Mouse (Mus musculus) bone marrow, adult 2 months (tissue): ENCODE results near the gene Retreg3.

Experiments
- CTCF ChIP-seq: fragments of 200-500 bp; IDR thresholded peaks from 2 replicates; pipeline ENCODE4 v1.5.1; 2011; ENCODE audit warnings: low read length, control low read depth; ENCODE audit not compliant: control insufficient read depth, insufficient read depth
- POLR2A ChIP-seq: fragments of 200-500 bp; IDR thresholded peaks from 2 replicates; pipeline ENCODE4 v1.6.1; 2011; ENCODE audit warnings: low read depth, mild to moderate bottlenecking, control low read depth, low read length, borderline replicate concordance; ENCODE audit not compliant: control insufficient read depth

- peak; percentile 80 for TF ChIP-seq CTCF
- TF ChIP-seq POLR2A, result peak; percentile 75; the same call in 1 of the 2 replicates
These were observed 24.2 kb downstream of the Retreg3 start, which contains the start of gene Psmc3ip for GRCm38 (mm10) chr11:101095314-101096024.
